Mouse (Mus musculus): ENCODE measurements around the gene Ldlr. TPM values are rescaled to one million over a fixed set of nuclear protein-coding genes. Genes with fewer than 3 reads are reported as not detected.

The Ldlr gene
- polyA plus RNA-seq, 1 experiment = 26.9 TPM

DNA sequence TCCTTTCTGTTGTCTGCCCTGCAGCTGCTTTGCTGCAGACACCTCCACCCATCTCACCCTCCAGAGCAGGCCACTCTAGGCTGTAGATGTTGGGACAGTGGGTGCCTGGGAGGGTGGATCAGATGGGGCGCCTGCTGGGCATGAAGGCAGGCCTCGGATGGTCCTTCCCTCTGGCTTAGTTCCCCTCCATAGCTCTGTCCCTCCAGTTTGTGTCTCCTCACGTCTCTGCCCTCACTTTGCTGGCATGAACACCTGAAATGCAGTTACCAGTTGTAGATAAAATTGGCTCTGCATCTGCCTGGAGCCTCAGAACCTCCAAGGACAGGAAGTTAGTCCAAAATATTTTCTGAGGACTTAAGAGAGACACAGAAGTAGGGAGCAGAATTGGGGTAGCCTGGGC is 73.6 kb downstream of the Ldlr start:
- no peaks in the 10 kb centered on the region for H3K36me3 ChIP-seq (ENCODE audit: control insufficient read depth, insufficient read depth, low read length)
- no peaks in the 10 kb centered on the region for H3K27me3 ChIP-seq (replicated peaks; ENCODE audit: control insufficient read depth, insufficient read depth, low read length)
- no peak for DNase-seq
- peaks cover 6% of the 10 kb centered on the region for H3K4me1 ChIP-seq (ENCODE audit: control insufficient read depth, insufficient read depth, low read length)
- TF ChIP-seq POLR2A (IDR thresholded peaks at IDR 0.05; ENCODE audit: low read depth, low read length) (no peak), CTCF (conservative IDR thresholded peaks at IDR 0.05; ENCODE audit: insufficient read depth, insufficient read length, low read depth, low read length) (no peak)
- H3K27ac ChIP-seq (ENCODE audit: insufficient read depth, low read depth, low read length) = peak overlapping the region; percentile 36; the same call in 1 of the 2 replicates
- peak overlapping the region; percentile 88; the same call in 1 of the 2 replicates for H3K4me3 ChIP-seq (ENCODE audit: insufficient read depth, low read depth, low read length)
- WGBS = 55% methylated on average over 3 of the region's 3 CpGs

DNA sequence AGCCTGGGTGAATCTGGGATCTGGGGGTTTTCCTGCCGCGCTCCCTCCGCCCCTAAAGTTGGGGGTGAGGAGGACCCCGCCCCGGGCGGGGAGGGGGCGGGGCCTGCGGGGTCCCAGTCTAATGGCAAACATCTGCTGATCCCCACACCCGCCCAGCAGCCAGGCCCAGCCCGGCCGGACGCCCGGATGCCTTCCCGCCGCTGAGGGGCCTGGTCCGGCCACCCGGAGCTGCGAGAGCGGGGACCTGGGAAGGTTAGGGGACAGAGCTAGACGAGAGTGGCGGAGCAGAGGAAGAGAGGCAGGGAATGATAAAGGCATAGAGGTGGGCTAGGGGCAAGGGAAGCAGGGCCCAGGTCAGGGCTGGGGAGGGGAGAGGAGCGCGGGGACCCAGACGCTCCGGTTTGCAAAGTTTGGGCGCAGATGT is 74.7 kb downstream of the Ldlr start:
- DNase-seq = peak; percentile 68

DNA sequence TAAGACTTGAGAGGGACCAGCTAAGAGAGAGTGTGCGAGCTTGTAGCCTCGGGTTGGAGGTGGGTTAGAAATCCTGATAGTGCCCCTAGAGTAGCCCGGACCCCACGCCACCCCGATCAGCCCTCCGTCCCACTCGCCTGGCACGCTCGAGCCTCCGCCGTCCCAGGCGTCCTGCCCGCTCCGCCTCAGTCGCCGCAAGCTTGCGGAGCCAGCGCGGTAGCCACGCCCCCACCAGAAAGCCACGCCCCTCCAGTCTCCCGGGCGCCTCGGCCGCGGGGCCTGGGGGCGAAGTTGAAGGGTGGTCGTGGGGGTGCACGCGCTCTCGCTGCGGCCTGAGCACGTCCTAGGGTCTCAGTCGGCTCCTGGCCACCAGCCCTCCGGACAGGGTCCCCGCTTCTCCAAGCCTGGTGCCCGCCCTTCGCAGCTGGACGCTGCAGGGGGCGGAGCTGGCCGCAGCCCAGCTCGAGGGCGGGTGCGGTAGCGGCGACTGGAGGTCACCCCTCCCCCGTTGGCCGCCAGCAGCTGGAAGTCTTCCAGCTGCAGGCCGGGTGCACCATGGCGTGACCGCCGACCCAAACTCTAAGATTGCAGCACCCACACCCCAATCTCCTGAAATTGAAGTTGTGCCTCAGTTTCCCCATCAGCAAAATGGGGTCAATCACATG is 75.2 kb downstream of the Ldlr start, which contains the start of gene Kank2:
Gene Kank2, minus strand, starts transcription at position 400 of the 665 bp plus-strand sequence.
- under 1% methylated on average over 52 of the region's 52 CpGs for WGBS

More for the DNA sequence above, 74.7 kb downstream of the Ldlr start:
- peaks cover 6% of the 10 kb centered on the region; the same call in 1 of the 2 replicates for H3K4me1 ChIP-seq (ENCODE audit: control insufficient read depth, insufficient read depth, low read length)
- under 1% methylated on average over 26 of the region's 26 CpGs for WGBS
- H3K36me3 ChIP-seq (ENCODE audit: control insufficient read depth, insufficient read depth, low read length) = no peaks in the 10 kb centered on the region
- H3K27me3 ChIP-seq (replicated peaks; ENCODE audit: control insufficient read depth, insufficient read depth, low read length) = no peaks in the 10 kb centered on the region
- no peak for TF ChIP-seq CTCF (conservative IDR thresholded peaks at IDR 0.05; ENCODE audit: insufficient read depth, insufficient read length, low read depth, low read length)
- no peak for TF ChIP-seq POLR2A (IDR thresholded peaks at IDR 0.05; ENCODE audit: low read depth, low read length)
- peak overlapping the region; percentile 88 for H3K4me3 ChIP-seq (ENCODE audit: insufficient read depth, low read depth, low read length)
- H3K27ac ChIP-seq (ENCODE audit: insufficient read depth, low read depth, low read length) = peak overlapping the region; percentile 95

DNA sequence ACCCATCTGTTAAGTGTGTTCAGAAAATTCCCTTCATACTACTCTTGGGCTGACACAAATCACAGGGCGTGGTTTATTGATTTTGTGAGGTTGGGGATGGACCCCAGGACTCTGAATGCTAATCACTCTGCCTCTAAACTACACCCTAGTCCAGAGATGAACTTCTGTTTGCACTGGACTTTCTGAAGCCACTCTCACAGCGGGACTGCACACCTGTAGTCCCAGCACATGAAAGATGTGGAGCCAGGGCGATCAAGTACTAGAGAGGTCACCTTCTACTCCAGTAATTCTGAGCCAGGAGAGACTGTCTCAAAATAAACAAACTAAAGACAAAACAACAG is 75.7 kb downstream of the Ldlr start:
- TF ChIP-seq CTCF (conservative IDR thresholded peaks at IDR 0.05; ENCODE audit: insufficient read depth, insufficient read length, low read depth, low read length) (no peak), POLR2A (IDR thresholded peaks at IDR 0.05; ENCODE audit: low read depth, low read length) (no peak)
- Histone ChIP-seq H3K27me3 (replicated peaks; ENCODE audit: control insufficient read depth, insufficient read depth, low read length) (no peaks in the 10 kb centered on the region), H3K4me1 (ENCODE audit: control insufficient read depth, insufficient read depth, low read length) (peaks cover 6% of the 10 kb centered on the region; the same call in 1 of the 2 replicates), H3K27ac (ENCODE audit: insufficient read depth, low read depth, low read length) (0 out of 2 replicates have a peak overlapping the region, but pooled peaks have one; percentile 95), H3K36me3 (ENCODE audit: control insufficient read depth, insufficient read depth, low read length) (no peaks in the 10 kb centered on the region), H3K4me3 (ENCODE audit: insufficient read depth, low read depth, low read length) (peak overlapping the region; percentile 88)
- DNase-seq = no peak
- WGBS = 34% methylated on average over 3 of the region's 3 CpGs

More for the DNA sequence above, 75.2 kb downstream of the Ldlr start, which contains the start of gene Kank2:
- peak within 1 kb of the TSS; percentile 95 for H3K27ac ChIP-seq (ENCODE audit: insufficient read depth, low read depth, low read length)
- H3K4me1 ChIP-seq (ENCODE audit: control insufficient read depth, insufficient read depth, low read length) = peaks cover 6% of the 10 kb centered on the region; the same call in 1 of the 2 replicates
- H3K4me3 ChIP-seq (ENCODE audit: insufficient read depth, low read depth, low read length) = peak within 1 kb of the TSS; percentile 88
- DNase-seq = peak; percentile 89
- no peak for TF ChIP-seq CTCF (conservative IDR thresholded peaks at IDR 0.05; ENCODE audit: insufficient read depth, insufficient read length, low read depth, low read length)
- peak; percentile 70 for TF ChIP-seq POLR2A (IDR thresholded peaks at IDR 0.05; ENCODE audit: low read depth, low read length)
- no peaks in the 10 kb centered on the region for H3K36me3 ChIP-seq (ENCODE audit: control insufficient read depth, insufficient read depth, low read length)
- no peaks in the 10 kb centered on the region for H3K27me3 ChIP-seq (replicated peaks; ENCODE audit: control insufficient read depth, insufficient read depth, low read length)

Other genes with a start within 250 kb of the Ldlr start
- 47.7 and 50.5 TPM in 2 replicates for gene Tmed1, start 213.2 kb upstream of the Ldlr start, polyA plus RNA-seq (2012; rRNA removed)
- 1.2 and 2.6 TPM in 2 replicates for gene AB124611, start 197.3 kb upstream of the Ldlr start, polyA plus RNA-seq (2012; rRNA removed)
- 47.7 and 54.6 TPM in 2 replicates for gene Carm1, start 176.6 kb upstream of the Ldlr start, polyA plus RNA-seq (2012; rRNA removed)
- 33.6 and 34.0 TPM in 2 replicates for gene Timm29, start 130.8 kb upstream of the Ldlr start, polyA plus RNA-seq (2012; rRNA removed)
- 39.9 and 44.9 TPM in 2 replicates for gene Yipf2, start 130.7 kb upstream of the Ldlr start, polyA plus RNA-seq (2012; rRNA removed)
- 24.9 and 26.9 TPM in 2 replicates for gene Smarca4, start 107.3 kb upstream of the Ldlr start, polyA plus RNA-seq (2012; rRNA removed)
- gene Spc24, start 36.8 kb downstream of the Ldlr start, polyA plus RNA-seq (2012; rRNA removed) = 3.4 and 6.0 TPM in 2 replicates
- 21.8 and 23.6 TPM in 2 replicates for gene Kank2, start 75.3 kb downstream of the Ldlr start, polyA plus RNA-seq (2012; rRNA removed)
- gene Angptl8, start 112.0 kb downstream of the Ldlr start, polyA plus RNA-seq (2012; rRNA removed) = 11.9 and 19.5 TPM in 2 replicates
- gene Dock6, start 129.2 kb downstream of the Ldlr start, polyA plus RNA-seq (2012; rRNA removed) = 67.7 and 84.6 TPM in 2 replicates
- gene Rab3d, start 194.7 kb downstream of the Ldlr start, polyA plus RNA-seq (2012; rRNA removed) = 27.1 and 32.9 TPM in 2 replicates
- gene Ccdc159, start 204.0 kb downstream of the Ldlr start, polyA plus RNA-seq (2012; rRNA removed) = 4.3 and 4.8 TPM in 2 replicates
- gene Tmem205, start 204.1 kb downstream of the Ldlr start, polyA plus RNA-seq (2012; rRNA removed) = 313 and 353 TPM in 2 replicates
- 6.0 and 9.1 TPM in 2 replicates for gene Plppr2, start 213.6 kb downstream of the Ldlr start, polyA plus RNA-seq (2012; rRNA removed)
- gene Swsap1, start 232.3 kb downstream of the Ldlr start, polyA plus RNA-seq (2012; rRNA removed) = 10.5 and 10.9 TPM in 2 replicates
- gene Epor, start 240.0 kb downstream of the Ldlr start, polyA plus RNA-seq (2012; rRNA removed) = 14.0 and 16.7 TPM in 2 replicates

Data from kidney, adult 2 months (tissue).